Mouse (Mus musculus) heart, embryonic 14.5 days (tissue): ENCODE measurements at regions not wholly inside any gene's neighbourhood (a gene's known extent, or its start where the extent isn't known, plus 50 kb on each side); places are given as distances from the start of the nearest gene placed in this dataset.

Source experiments
- ATAC-seq: fragments of 200-750 bp; cut with Nextera tagmentation; 2 replicates; pipeline ENCODE4 v1.8.0; 2017; ENCODE audit warnings: low read depth, moderate TSS enrichment; ENCODE audit not compliant: insufficient number of reproducible peaks, insufficient read depth, low FRiP score
- H3K27ac ChIP-seq, 2 experiments: fragments of 200-500 bp in 1 of 2; fragments of 300-500 bp in 1 of 2; sonication (generic) in 1 of 2; replicated peaks in 1 of 2; 2 replicates each; pipeline ENCODE4 v1.5.1; 2012 to 2014; ENCODE audit warnings: low read depth in 2 of 2, low read length in 2 of 2, control low read depth in 1 of 2, mild to moderate bottlenecking in 1 of 2, mixed read lengths in 1 of 2; ENCODE audit not compliant: control insufficient read depth in 1 of 2, insufficient read depth in 1 of 2
- H3K27me3 ChIP-seq: fragments of 300-500 bp; sonication (generic); 2 replicates; pipeline ENCODE4 v1.6.1; 2014; ENCODE audit warnings: mild to moderate bottlenecking, low read length, control low read depth; ENCODE audit not compliant: control insufficient read depth, insufficient read depth
- H3K36me3 ChIP-seq: fragments of 300-500 bp; sonication (generic); 2 replicates; pipeline ENCODE4 v1.6.1; 2014; ENCODE audit warnings: mild to moderate bottlenecking, control low read depth, low read length, mixed read lengths; ENCODE audit not compliant: control insufficient read depth, insufficient read depth
- H3K4me1 ChIP-seq, 2 experiments: fragments of 200-500 bp in 1 of 2; fragments of 300-500 bp in 1 of 2; sonication (generic) in 1 of 2; 2 replicates each; pipeline ENCODE4 v1.6.1; 2012 to 2014; ENCODE audit warnings: low read length in 2 of 2, control low read depth in 1 of 2, mixed read lengths in 1 of 2; ENCODE audit not compliant: control insufficient read depth in 2 of 2, insufficient read depth in 2 of 2
- H3K4me2 ChIP-seq: fragments of 300-500 bp; sonication (generic); 2 replicates; pipeline ENCODE4 v1.6.1; 2014; ENCODE audit warnings: mild to moderate bottlenecking, low read length
- H3K4me3 ChIP-seq, 2 experiments: fragments of 200-500 bp in 1 of 2; fragments of 300-500 bp in 1 of 2; sonication (generic) in 1 of 2; 2 replicates each; pipeline ENCODE4 v1.5.1; 2012 to 2014; ENCODE audit warnings: low read length in 2 of 2, mild to moderate bottlenecking in 2 of 2, control low read depth in 1 of 2, low read depth in 1 of 2, moderate library complexity in 1 of 2; ENCODE audit not compliant: control insufficient read depth in 1 of 2, insufficient read depth in 1 of 2
- H3K9ac ChIP-seq: fragments of 300-500 bp; sonication (generic); 2 replicates; pipeline ENCODE4 v1.6.1; 2014; ENCODE audit warnings: mild to moderate bottlenecking, low read length
- H3K9me3 ChIP-seq: fragments of 300-500 bp; sonication (generic); 2 replicates; pipeline ENCODE4 v1.6.1; 2016; ENCODE audit warnings: low read length, control low read depth; ENCODE audit not compliant: control insufficient read depth
- WGBS: fragments of 180-500 bp; shearing (Covaris S2); extraction: QIAGEN DNeasy Blood & Tissue Kit; methylation state at CpG from one replicate; pipeline ENCODE4 v1.1.7; 2014; 5-methylcytosine and 5-hydroxymethylcytosine counted together

GRCm38 (mm10) chr1:184138661-184139060 lies 104.6 kb upstream of the 1700056E22Rik start:
- no peak for ATAC-seq
- Histone ChIP-seq H3K36me3 (no peaks in the 10 kb centered on the region), H3K4me1 (no peaks in the 10 kb centered on the region), H3K27me3 (no peaks in the 10 kb centered on the region), H3K9me3 (no peaks in the 10 kb centered on the region), H3K27ac (no peak overlapping the region), H3K4me3 (no peak overlapping the region), H3K9ac (no peak overlapping the region), H3K4me2 (no peak overlapping the region)
- WGBS, result 88% methylated on average over 3 of the region's 3 CpGs

- H3K27me3 ChIP-seq, result no peaks in the 10 kb centered on the region
- peaks cover 3% of the 10 kb centered on the region; the same call in 1 of the 2 replicates for H3K9me3 ChIP-seq
- ATAC-seq, result no peak
- H3K9ac ChIP-seq, result no peak overlapping the region
- no peak overlapping the region for H3K4me3 ChIP-seq
- no peak overlapping the region for H3K4me2 ChIP-seq
- 0 out of 4 replicates have a peak, but pooled peaks cover 0 to 3% of the 10 kb centered on the region in 2 experiments for H3K4me1 ChIP-seq
- no peak overlapping the region for H3K27ac ChIP-seq
- WGBS, result 48% methylated on average over 4 of the region's 4 CpGs
- no peaks in the 10 kb centered on the region for H3K36me3 ChIP-seq
Observed at GRCm38 (mm10) chr1:184130897-184131296, 96.8 kb upstream of the 1700056E22Rik start.

GRCm38 (mm10) chr1:184127321-184127720 lies 93.2 kb upstream of the 1700056E22Rik start:
- H3K36me3 ChIP-seq, result no peaks in the 10 kb centered on the region
- no peak overlapping the region for H3K4me3 ChIP-seq
- no peak for ATAC-seq
- H3K27me3 ChIP-seq, result no peaks in the 10 kb centered on the region
- no peak overlapping the region for H3K27ac ChIP-seq
- H3K9me3 ChIP-seq, result peaks cover 3% of the 10 kb centered on the region; the same call in 1 of the 2 replicates
- 79% methylated on average over 4 of the region's 4 CpGs for WGBS
- H3K9ac ChIP-seq, result no peak overlapping the region
- H3K4me2 ChIP-seq, result no peak overlapping the region
- H3K4me1 ChIP-seq, result 0 out of 4 replicates have a peak, but pooled peaks cover 0 to 3% of the 10 kb centered on the region in 2 experiments

GRCm38 (mm10) chr1:184126909-184127308 lies 92.8 kb upstream of the 1700056E22Rik start:
- 87% methylated on average over 3 of the region's 3 CpGs for WGBS

More at GRCm38 (mm10) chr1:184126909-184127308, 92.8 kb upstream of the 1700056E22Rik start:
- Histone ChIP-seq H3K9me3 (peaks cover 3% of the 10 kb centered on the region; the same call in 1 of the 2 replicates), H3K9ac (no peak overlapping the region), H3K4me1 (0 out of 4 replicates have a peak, but pooled peaks cover 0 to 3% of the 10 kb centered on the region in 2 experiments), H3K4me2 (no peak overlapping the region), H3K27ac (no peak overlapping the region), H3K4me3 (no peak overlapping the region), H3K27me3 (no peaks in the 10 kb centered on the region), H3K36me3 (no peaks in the 10 kb centered on the region)
- ATAC-seq, result no peak
